Mouse (Mus musculus): ENCODE measurements at regions not wholly inside any gene's neighbourhood (a gene's known extent, or its start where the extent isn't known, plus 50 kb on each side); places are given as distances from the start of the nearest gene placed in this dataset.

GRCm38 (mm10) chr13:115376180-115376880 is 274.6 kb upstream of the Itga1 start:
- TF ChIP-seq JUN (IDR thresholded peaks at IDR 0.05; ENCODE audit: insufficient read depth, low read depth, low read length) = no peak
- TF ChIP-seq PAX5 (IDR thresholded peaks at IDR 0.05; ENCODE audit: low read length) = no peak
- no peak for TF ChIP-seq NRF1 (IDR thresholded peaks at IDR 0.05; ENCODE audit: low read depth, low read length)
- no peak for TF ChIP-seq ZMIZ1 (IDR thresholded peaks at IDR 0.05; ENCODE audit: low read depth, low read length)
- TF ChIP-seq EP300 (IDR thresholded peaks at IDR 0.05; ENCODE audit: low read length) = no peak
- TF ChIP-seq MAZ (IDR thresholded peaks at IDR 0.05; ENCODE audit: low read depth, low read length) = no peak
- peaks cover 21% of the 10 kb centered on the region for H3K9me3 ChIP-seq (replicated peaks; ENCODE audit: low read length)
- in situ Hi-C loops (cut with MboI; ENCODE audit: low pct_ligation_motif_present, low pct_unique_long_range_greater_than_20kb, low sequenced_read_pairs) = no loop called here
- H3K27ac ChIP-seq (ENCODE audit: insufficient read depth, low read depth) = no peak overlapping the region
- no peak overlapping the region for H3K4me3 ChIP-seq (replicated peaks in 1 of 3; ENCODE audit: low read depth in 2 of 3, low read length in 2 of 3, poor library complexity in 1 of 3)
- H3K79me2 ChIP-seq (replicated peaks; ENCODE audit: control insufficient read depth, extremely low read depth, insufficient read depth, poor library complexity, severe bottlenecking) = no peaks in the 10 kb centered on the region
- no peak overlapping the region for H3K9ac ChIP-seq (ENCODE audit: insufficient read depth, low read depth)
- no peak overlapping the region for H3K4me2 ChIP-seq (ENCODE audit: insufficient read depth, low read depth, poor library complexity, severe bottlenecking)
- H3K27me3 ChIP-seq (replicated peaks) = no peaks in the 10 kb centered on the region
- dilution Hi-C loops (cut with MboI; ENCODE audit: extremely low pct_ligation_motif_present, extremely low pct_unique_long_range_greater_than_20kb, low sequenced_read_pairs) = no loop called here
- no peaks in the 10 kb centered on the region for H3K4me1 ChIP-seq (ENCODE audit: control insufficient read depth in 1 of 2, insufficient read depth in 2 of 2)
- no peaks in the 10 kb centered on the region for H3K36me3 ChIP-seq (replicated peaks in 1 of 2; ENCODE audit: control insufficient read depth in 1 of 2, insufficient read depth in 1 of 2, low read length in 1 of 2)
- DNase-seq (ENCODE audit: extremely low read depth) = no peak

- DNase-seq (ENCODE audit: extremely low read depth) = no peak
- H3K27me3 ChIP-seq (replicated peaks) = no peaks in the 10 kb centered on the region
- no peak overlapping the region for H3K27ac ChIP-seq (ENCODE audit: insufficient read depth, low read depth)
- no peak overlapping the region for H3K4me3 ChIP-seq (replicated peaks in 1 of 3; ENCODE audit: low read depth in 2 of 3, low read length in 2 of 3, poor library complexity in 1 of 3)
- no peak for TF ChIP-seq TBP (conservative IDR thresholded peaks at IDR 0.05; ENCODE audit: low read depth, low read length)
- TF ChIP-seq ZNF384 (IDR thresholded peaks at IDR 0.05; ENCODE audit: low read depth, low read length) = no peak
- TF ChIP-seq NELFE (IDR thresholded peaks at IDR 0.05; ENCODE audit: low read depth, low read length) = no peak
- TF ChIP-seq ZKSCAN1 (IDR thresholded peaks at IDR 0.05; ENCODE audit: borderline replicate concordance, low read depth, low read length) = no peak
- no peak for TF ChIP-seq MYC (IDR thresholded peaks at IDR 0.05; ENCODE audit: low read depth, low read length)
- TF ChIP-seq PAX5 (IDR thresholded peaks at IDR 0.05; ENCODE audit: low read length) = no peak
- TF ChIP-seq IRF4 (IDR thresholded peaks at IDR 0.05; ENCODE audit: low read depth, low read length) = no peak
- no peak for TF ChIP-seq UBTF (IDR thresholded peaks at IDR 0.05; ENCODE audit: low read depth, low read length)
- TF ChIP-seq USF1 (IDR thresholded peaks at IDR 0.05; ENCODE audit: low read depth, low read length) = no peak
- TF ChIP-seq POLR2A (IDR thresholded peaks at IDR 0.05; ENCODE audit: low read depth, low read length) = no peak
- TF ChIP-seq MAX (IDR thresholded peaks at IDR 0.05; ENCODE audit: low read length) = no peak
- no peak for TF ChIP-seq HCFC1 (IDR thresholded peaks at IDR 0.05; ENCODE audit: low read depth, low read length)
- H3K9me3 ChIP-seq (replicated peaks; ENCODE audit: low read length) = peaks cover 29% of the 10 kb centered on the region
- in situ Hi-C loops (cut with MboI; ENCODE audit: low pct_ligation_motif_present, low pct_unique_long_range_greater_than_20kb, low sequenced_read_pairs) = no loop called here
- dilution Hi-C loops (cut with MboI; ENCODE audit: extremely low pct_ligation_motif_present, extremely low pct_unique_long_range_greater_than_20kb, low sequenced_read_pairs) = no loop called here
- H3K36me3 ChIP-seq (replicated peaks in 1 of 2; ENCODE audit: control insufficient read depth in 1 of 2, insufficient read depth in 1 of 2, low read length in 1 of 2) = no peaks in the 10 kb centered on the region
- H3K4me1 ChIP-seq (ENCODE audit: control insufficient read depth in 1 of 2, insufficient read depth in 2 of 2) = no peaks in the 10 kb centered on the region
- no peaks in the 10 kb centered on the region for H3K79me2 ChIP-seq (replicated peaks; ENCODE audit: control insufficient read depth, extremely low read depth, insufficient read depth, poor library complexity, severe bottlenecking)
- H3K9ac ChIP-seq (ENCODE audit: insufficient read depth, low read depth) = no peak overlapping the region
- H3K4me2 ChIP-seq (ENCODE audit: insufficient read depth, low read depth, poor library complexity, severe bottlenecking) = no peak overlapping the region
Measured at GRCm38 (mm10) chr13:115361457-115361856, 259.7 kb upstream of the Itga1 start.
